Mouse (Mus musculus): Measurements from ENCODE around the gene Zfp428.

DNA sequence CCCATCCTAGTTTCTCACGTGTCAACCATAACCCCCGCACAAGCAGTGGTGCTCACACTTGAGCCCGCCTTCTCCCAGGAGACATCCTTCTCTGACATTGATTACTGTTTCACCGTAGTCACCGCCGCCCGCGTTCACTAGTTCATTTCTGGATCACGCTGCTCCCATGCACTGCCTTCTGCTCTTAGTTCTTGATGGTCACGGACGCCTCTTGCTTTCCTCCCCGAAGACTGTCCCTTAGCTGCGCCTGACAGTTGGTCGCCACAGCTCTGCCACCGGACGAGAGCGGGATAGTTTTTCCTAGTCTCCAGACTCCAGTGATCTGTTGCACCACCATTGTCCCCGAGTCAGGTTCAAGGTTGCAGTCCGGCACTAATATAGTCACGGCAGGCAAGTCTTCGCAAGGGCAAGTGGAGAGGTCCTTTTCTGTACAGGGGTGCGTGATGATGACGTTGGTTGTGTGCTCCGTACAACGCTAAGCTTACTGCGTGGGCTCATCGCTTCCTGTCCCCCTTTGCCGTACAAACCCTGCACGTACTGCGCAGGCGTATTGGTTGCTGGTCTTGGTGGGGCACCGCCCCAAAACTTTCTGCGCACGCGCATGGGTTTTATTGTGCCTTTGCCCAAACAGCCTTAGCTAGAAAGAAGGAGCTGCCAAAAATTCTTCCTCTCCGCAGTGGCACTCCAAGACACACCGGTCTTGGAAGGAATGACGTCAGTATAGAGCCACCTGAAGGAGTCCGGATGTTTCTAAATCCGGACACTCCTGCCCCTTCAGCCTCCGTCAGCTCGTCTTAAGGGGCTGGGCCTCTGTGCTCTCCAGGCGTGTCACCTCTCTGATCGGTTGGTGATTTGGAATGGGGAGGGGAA, 23.5 kb downstream of the Zfp428 start, which contains the start of gene Irgq:
- TF ChIP-seq MAFK (IDR thresholded peaks at IDR 0.05; ENCODE audit: insufficient read depth, low read depth, low read length), result no peak
- no peak for TF ChIP-seq CHD2 (IDR thresholded peaks at IDR 0.05; ENCODE audit: low read depth, low read length)

Measured in ES-E14 (cell line).